Comparison of ENCODE assay signal across 32 mouse cellular contexts in genomic region chr11:58453592-58453991, GRCm38 (mm10). TPM values are rescaled to one million over a fixed set of nuclear protein-coding genes. Genes with fewer than 3 reads are reported as not detected.
DNase-seq lines count a peak whose midpoint lies in the region; ATAC-seq lines count a peak whose summit lies in the region.
"Had no signal": no experiment of that assay in that cellular context is flagged by ENCODE, and none has a peak within 500 bp of the region (broad histone marks: within the 10 kb centered on the region; RNA-seq: fewer than 3 reads in every experiment).

No protein-coding gene starts in this region.

- no peak overlapping the region for H3K4me2 ChIP-seq in hindbrain, embryonic 13.5 days
- H3K4me2 ChIP-seq: forebrain, embryonic 15.5 days; intestine, embryonic 15.5 days; lung, embryonic 14.5 days; midbrain, embryonic 15.5 days; neural tube, embryonic 13.5 days had no signal

- no peak overlapping the region for H3K4me3 ChIP-seq in hindbrain, embryonic 10.5 days
- H3K4me3 ChIP-seq in hindbrain, embryonic 13.5 days: no peak overlapping the region
- H3K4me3 ChIP-seq: forebrain, embryonic 10.5 days; forebrain, embryonic 15.5 days; intestine, embryonic 15.5 days; layer of hippocampus, adult 2 months; left cerebral cortex, adult 2 months; midbrain, embryonic 10.5 days; midbrain, embryonic 15.5 days; neural tube, embryonic 13.5 days had no signal

- no peaks in the 10 kb centered on the region for H3K27me3 ChIP-seq in hindbrain, embryonic 10.5 days (ENCODE audit: insufficient read depth, poor library complexity, severe bottlenecking)
- H3K27me3 ChIP-seq in hindbrain, embryonic 13.5 days: no peaks in the 10 kb centered on the region
- H3K27me3 ChIP-seq: forebrain, embryonic 15.5 days; intestine, embryonic 15.5 days; midbrain, embryonic 15.5 days; neural tube, embryonic 13.5 days had no signal

- 54% methylated on average over 4 of the region's 4 CpGs for WGBS in hindbrain, embryonic 10.5 days
- 66% methylated on average over 4 of the region's 4 CpGs for WGBS in hindbrain, embryonic 13.5 days

- peak; percentile 17 for DNase-seq in hindbrain, embryonic 10.5 days (ENCODE audit: low spot score)
- DNase-seq in Muller cell, postnatal 12 days (ENCODE audit: inconsistent ontology term): peak; percentile 5
- DNase-seq in embryo, embryonic 9.5 days (ENCODE audit: extremely low spot score): peak; percentile 14
- peak; percentile 70 for DNase-seq in forelimb bud, embryonic 11.5 days (ENCODE audit: low read depth, low spot score)
- no peak for DNase-seq in cerebellum, postnatal 10 days
- DNase-seq in cerebellum, postnatal 36 days: no peak
- no peak for DNase-seq in frontal cortex, postnatal 14 days (ENCODE audit: low spot score in 2 of 2)
- DNase-seq: adrenal gland, postnatal 36 days; cerebellum, adult 18-20 months; cerebellum, postnatal 14 days; kidney, adult 2 months; kidney, postnatal 36 days; liver; lung, embryonic 14.5 days; lung, postnatal 14 days; thymus, postnatal 14 days had no signal

- no peak for ATAC-seq in hindbrain, embryonic 13.5 days (ENCODE audit: low FRiP score)
- ATAC-seq: forebrain, embryonic 15.5 days; hindbrain, postnatal 0 days; intestine, embryonic 15.5 days; midbrain, embryonic 15.5 days had no signal

- no peak overlapping the region for H3K27ac ChIP-seq in hindbrain, embryonic 10.5 days
- no peak overlapping the region for H3K27ac ChIP-seq in hindbrain, embryonic 13.5 days
- H3K27ac ChIP-seq: forebrain, embryonic 10.5 days; forebrain, embryonic 15.5 days; hindbrain, postnatal 0 days; intestine, embryonic 15.5 days; layer of hippocampus, adult 2 months; left cerebral cortex, adult 2 months; liver, embryonic 14.5 days; midbrain, embryonic 10.5 days; midbrain, embryonic 15.5 days; neural tube, embryonic 13.5 days had no signal

- H3K9me3 ChIP-seq in hindbrain, embryonic 10.5 days: 0 out of 2 replicates have a peak, but pooled peaks cover 4% of the 10 kb centered on the region
- peaks cover 8% of the 10 kb centered on the region; the same call in 1 of the 2 replicates for H3K9me3 ChIP-seq in hindbrain, embryonic 13.5 days
- H3K9me3 ChIP-seq: forebrain, embryonic 15.5 days; intestine, embryonic 15.5 days; midbrain, embryonic 10.5 days; midbrain, embryonic 15.5 days had no signal

- H3K36me3 ChIP-seq in hindbrain, embryonic 10.5 days: no peaks in the 10 kb centered on the region
- H3K36me3 ChIP-seq in hindbrain, embryonic 13.5 days: no peaks in the 10 kb centered on the region
- H3K36me3 ChIP-seq: forebrain, embryonic 10.5 days; forebrain, embryonic 15.5 days; intestine, embryonic 15.5 days; midbrain, embryonic 10.5 days; midbrain, embryonic 15.5 days; neural tube, embryonic 13.5 days had no signal

- H3K4me1 ChIP-seq in hindbrain, embryonic 10.5 days (replicated peaks): no peaks in the 10 kb centered on the region
- H3K4me1 ChIP-seq in hindbrain, embryonic 13.5 days (replicated peaks): no peaks in the 10 kb centered on the region
- H3K4me1 ChIP-seq: forebrain, embryonic 10.5 days; forebrain, embryonic 15.5 days; intestine, embryonic 15.5 days; midbrain, embryonic 10.5 days; midbrain, embryonic 15.5 days; neural tube, embryonic 13.5 days had no signal

- H3K9ac ChIP-seq in hindbrain, embryonic 13.5 days: no peak overlapping the region
- H3K9ac ChIP-seq: forebrain, embryonic 15.5 days; intestine, embryonic 15.5 days; liver, embryonic 14.5 days; lung, embryonic 14.5 days; midbrain, embryonic 15.5 days; neural tube, embryonic 13.5 days had no signal

RNA-seq across cellular contexts. Expression of gene Lypd9, which starts 0.9 kb away (rescaled TPM):
- polyA plus RNA-seq in hindbrain, embryonic 10.5 days (2016; fragmentation: Nextera tagmentation; extraction: Ambion mirVana): not detected in 2 replicates
- not detected in 2 replicates for polyA plus RNA-seq in hindbrain, embryonic 13.5 days (2015; fragmentation: Nextera tagmentation; extraction: Ambion mirVana)
- polyA plus RNA-seq: brain, embryonic 14.5 days; forebrain, embryonic 10.5 days; forebrain, embryonic 15.5 days; heart, embryonic 14.5 days; hindbrain, postnatal 0 days; intestine, embryonic 15.5 days; kidney, adult 2 months; kidney, embryonic 16.5 days; liver, embryonic 14.5 days; lung, embryonic 14.5 days; midbrain, embryonic 10.5 days; midbrain, embryonic 15.5 days; neural tube, embryonic 13.5 days; stomach, embryonic 16.5 days; urinary bladder, adult 2 months had no signal

RNA-seq across cellular contexts. Expression of gene Olfr30, which starts 8.5 kb away (rescaled TPM):
- not detected in 2 replicates for polyA plus RNA-seq in hindbrain, embryonic 10.5 days (2016; fragmentation: Nextera tagmentation; extraction: Ambion mirVana)
- not detected in 2 replicates for polyA plus RNA-seq in hindbrain, embryonic 13.5 days (2015; fragmentation: Nextera tagmentation; extraction: Ambion mirVana)
- polyA plus RNA-seq: brain, embryonic 14.5 days; forebrain, embryonic 10.5 days; forebrain, embryonic 15.5 days; heart, embryonic 14.5 days; hindbrain, postnatal 0 days; intestine, embryonic 15.5 days; kidney, adult 2 months; kidney, embryonic 16.5 days; liver, embryonic 14.5 days; lung, embryonic 14.5 days; midbrain, embryonic 10.5 days; midbrain, embryonic 15.5 days; neural tube, embryonic 13.5 days; stomach, embryonic 16.5 days; urinary bladder, adult 2 months had no signal

RNA-seq across cellular contexts. Expression of gene Gm12253, which starts 21.2 kb away (rescaled TPM):
- not detected in 2 replicates for polyA plus RNA-seq in hindbrain, embryonic 10.5 days (2016; fragmentation: Nextera tagmentation; extraction: Ambion mirVana)
- not detected in 2 replicates for polyA plus RNA-seq in hindbrain, embryonic 13.5 days (2015; fragmentation: Nextera tagmentation; extraction: Ambion mirVana)
- polyA plus RNA-seq: brain, embryonic 14.5 days; forebrain, embryonic 10.5 days; forebrain, embryonic 15.5 days; heart, embryonic 14.5 days; hindbrain, postnatal 0 days; intestine, embryonic 15.5 days; kidney, adult 2 months; kidney, embryonic 16.5 days; liver, embryonic 14.5 days; lung, embryonic 14.5 days; midbrain, embryonic 10.5 days; midbrain, embryonic 15.5 days; neural tube, embryonic 13.5 days; stomach, embryonic 16.5 days; urinary bladder, adult 2 months had no signal

RNA-seq across cellular contexts. Expression of gene 1810065E05Rik, which starts 32.7 kb away (rescaled TPM):
- polyA plus RNA-seq in hindbrain, embryonic 10.5 days (2016; fragmentation: Nextera tagmentation; extraction: Ambion mirVana): not detected in 2 replicates
- not detected in 2 replicates for polyA plus RNA-seq in hindbrain, embryonic 13.5 days (2015; fragmentation: Nextera tagmentation; extraction: Ambion mirVana)
- polyA plus RNA-seq: brain, embryonic 14.5 days; forebrain, embryonic 10.5 days; forebrain, embryonic 15.5 days; heart, embryonic 14.5 days; hindbrain, postnatal 0 days; kidney, adult 2 months; kidney, embryonic 16.5 days; liver, embryonic 14.5 days; lung, embryonic 14.5 days; midbrain, embryonic 10.5 days; midbrain, embryonic 15.5 days; neural tube, embryonic 13.5 days; stomach, embryonic 16.5 days; urinary bladder, adult 2 months had no signal

RNA-seq across cellular contexts. Expression of gene Olfr332, which starts 38.8 kb away (rescaled TPM):
- polyA plus RNA-seq in hindbrain, embryonic 10.5 days (2016; fragmentation: Nextera tagmentation; extraction: Ambion mirVana): not detected in 2 replicates
- not detected in 2 replicates for polyA plus RNA-seq in hindbrain, embryonic 13.5 days (2015; fragmentation: Nextera tagmentation; extraction: Ambion mirVana)
- polyA plus RNA-seq: brain, embryonic 14.5 days; forebrain, embryonic 10.5 days; forebrain, embryonic 15.5 days; heart, embryonic 14.5 days; hindbrain, postnatal 0 days; intestine, embryonic 15.5 days; kidney, adult 2 months; kidney, embryonic 16.5 days; liver, embryonic 14.5 days; lung, embryonic 14.5 days; midbrain, embryonic 10.5 days; midbrain, embryonic 15.5 days; neural tube, embryonic 13.5 days; stomach, embryonic 16.5 days; urinary bladder, adult 2 months had no signal

Comparison
In these comparisons a context has a peak if more than half of its experiments do, and no peak if none do; other contexts are left out.
1. DNase-seq: peak in hindbrain, embryonic 10.5 days (single experiment), Muller cell, postnatal 12 days (single experiment), embryo, embryonic 9.5 days (single experiment) and forelimb bud, embryonic 11.5 days (single experiment); none in cerebellum, postnatal 10 days (0 of 2), cerebellum, postnatal 36 days (0 of 2) and frontal cortex, postnatal 14 days (0 of 2).